Mouse (Mus musculus): Measurements from ENCODE around the gene Gdf9.

GRCm38 (mm10) chr11:53486351-53486750 lies 55.5 kb downstream of the Gdf9 start:
- TF ChIP-seq CTCF (IDR thresholded peaks at IDR 0.05; ENCODE audit: insufficient read depth, low read length) (no peak), POLR2A (IDR thresholded peaks at IDR 0.05; ENCODE audit: borderline replicate concordance, extremely low read depth, low read depth, low read length) (no peak)

All from lung, adult 2 months (tissue).